In the genomic region with DNA sequence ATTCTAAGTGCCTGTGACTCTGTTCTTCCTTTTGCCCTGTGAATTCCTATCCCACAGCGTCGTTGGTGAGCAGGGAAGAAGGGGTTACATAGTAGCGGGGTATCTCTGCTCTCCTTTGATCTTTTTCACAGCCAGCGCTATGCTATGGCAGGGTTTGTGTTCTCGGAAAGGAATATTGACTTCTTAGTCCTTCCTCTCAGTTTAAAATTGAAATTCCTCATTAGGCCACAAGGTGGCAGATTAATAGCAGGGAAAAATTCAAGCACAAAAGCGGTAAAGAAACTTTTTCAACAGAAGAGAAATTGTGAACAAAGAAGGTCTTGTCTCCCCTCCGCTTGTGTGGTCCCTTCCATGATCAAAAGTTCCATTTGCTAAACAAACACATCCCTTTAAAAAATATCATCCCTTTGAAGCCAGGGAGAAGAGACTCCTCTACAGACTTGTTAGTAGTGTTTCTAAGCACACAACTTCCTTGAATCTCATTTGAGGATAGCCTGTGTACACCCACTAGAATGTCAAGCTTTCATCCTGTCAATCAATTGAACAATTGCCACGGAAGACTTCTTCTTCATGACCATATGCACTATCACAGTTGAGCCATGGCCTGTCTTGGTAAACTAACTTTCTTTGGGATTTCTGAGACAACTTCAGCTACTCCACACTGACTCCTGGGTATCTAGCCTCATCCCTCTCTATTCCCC, we compare ENCODE assay signal across 8 mouse cellular contexts.
A peak's percentile ranks its signal among the peaks of the same experiment; 100 is the strongest.
DNase-seq lines count a peak whose midpoint lies in the region; ATAC-seq and TF ChIP-seq lines count a peak whose summit lies in the region.

No protein-coding gene starts in this region.

- no peak overlapping the region for H3K9ac ChIP-seq in lung, postnatal 0 days (replicated peaks; ENCODE audit: low read depth)

- intact Hi-C loops in heart, postnatal 10 days (cut with DNase I) = loop anchor here (1.0 to 2.0 kb wide), 2 partner anchors 189 to 260 kb away; no protein-coding TSS in a partner anchor

- no peak overlapping the region for H3K27ac ChIP-seq in cerebellum, adult 2 months (ENCODE audit: insufficient read depth, low read length)
- no peak overlapping the region for H3K27ac ChIP-seq in lung, postnatal 0 days (ENCODE audit: low read length)

- peak; percentile 70 for DNase-seq in kidney, adult 9 months
- DNase-seq in kidney, adult 18-20 months = no peak
- DNase-seq in cerebellum, adult 2 months = peak; percentile 16 to 48
- peak; percentile 49 to 73 for DNase-seq in heart, postnatal 10 days
- peak; percentile 83 for DNase-seq in lung, postnatal 0 days (ENCODE audit: low spot score)
- peak; percentile 58 for DNase-seq in skeletal muscle tissue, adult 2 months (ENCODE audit: low read depth, low spot score)
- no peak for DNase-seq in ovary, adult 18-20 months (ENCODE audit: low spot score)

- WGBS in cerebellum, adult 2 months = 2% methylated on average over 8 of the region's 8 CpGs
- under 1% methylated on average over 8 of the region's 8 CpGs for WGBS in lung, postnatal 0 days

- H3K4me3 ChIP-seq in cerebellum, adult 2 months (replicated peaks; ENCODE audit: insufficient read depth, low read depth, low read length) = no peak overlapping the region
- H3K4me3 ChIP-seq in lung, postnatal 0 days (ENCODE audit: low read depth, low read length) = no peak overlapping the region

- no peak for TF ChIP-seq POLR2A in cerebellum, adult 2 months (IDR thresholded peaks at IDR 0.05; ENCODE audit: borderline replicate concordance, insufficient read depth, low read length)

- H3K4me1 ChIP-seq in cerebellum, adult 2 months (ENCODE audit: control insufficient read depth, insufficient read depth, low read length) = no peaks in the 10 kb centered on the region
- H3K4me1 ChIP-seq in lung, postnatal 0 days (ENCODE audit: insufficient read depth, low read depth, low read length) = no peaks in the 10 kb centered on the region

- no peak for TF ChIP-seq EP300 in lung, postnatal 0 days (IDR thresholded peaks at IDR 0.05)

- no peaks in the 10 kb centered on the region for H3K36me3 ChIP-seq in lung, postnatal 0 days (ENCODE audit: insufficient read depth, low read length)

- peak; percentile 56 for ATAC-seq in CD4-positive, CD25-positive, alpha-beta regulatory T cell, adult 4 months
- no peak for ATAC-seq in lung, postnatal 0 days

- peak; percentile 34; the same call in 1 of the 2 replicates for TF ChIP-seq CTCF in cerebellum, adult 2 months (IDR thresholded peaks at IDR 0.05; ENCODE audit: borderline replicate concordance, insufficient read depth, low read depth, low read length)
- peak; percentile 76 for TF ChIP-seq CTCF in lung, postnatal 0 days (IDR thresholded peaks at IDR 0.05)

- no peak overlapping the region for H3K4me2 ChIP-seq in lung, postnatal 0 days (replicated peaks; ENCODE audit: low read depth, low read length)

- no peaks in the 10 kb centered on the region for H3K27me3 ChIP-seq in cerebellum, adult 2 months (ENCODE audit: control insufficient read depth, insufficient read depth, low read length)
- H3K27me3 ChIP-seq in lung, postnatal 0 days (replicated peaks; ENCODE audit: insufficient read depth, low read length) = no peaks in the 10 kb centered on the region

- H3K9me3 ChIP-seq in lung, postnatal 0 days (ENCODE audit: low read length) = no peaks in the 10 kb centered on the region

Comparison
In these comparisons a context has a peak if more than half of its experiments do, and no peak if none do; other contexts are left out.
1. DNase-seq: peak in kidney, adult 9 months (single experiment), cerebellum, adult 2 months (2 of 2), heart, postnatal 10 days (2 of 2), lung, postnatal 0 days (single experiment) and skeletal muscle tissue, adult 2 months (single experiment); none in kidney, adult 18-20 months (single experiment) and ovary, adult 18-20 months (single experiment).